Mouse (Mus musculus) heart, postnatal 36 days (tissue): ENCODE measurements around the gene Pttg1. TPM values are rescaled to one million over a fixed set of nuclear protein-coding genes. Genes with fewer than 3 reads are reported as not detected.

Source experiments
- DNase-seq, 2 experiments: peaks; one replicate each; pipeline ENCODE4 v3.0.0; 2021 to 2022
- intact Hi-C: fragments of 180-260 bp; cut with DNase I; formaldehyde crosslinking; loops from one replicate; pipeline ENCODE4 v1.15.1; 2025
- microRNA-seq, 2 experiments: library from miRNA; unstranded; fragments of <30 nt; microRNA quantifications; one replicate each; pipeline ENCODE4 v1.2.0; 2021; ENCODE audit warnings: borderline number of aligned reads in 2 of 2
- total RNA-seq, 2 experiments: library from RNA; stranded (reverse); gene quantifications; 2 replicates each; pipeline ENCODE4 v1.2.3; 2021

The Pttg1 gene
- total RNA-seq, 2 experiments from 2014 or later: 77.7 to 78.6 TPM

GRCm38 (mm10) chr11:43379911-43380485 is 46.1 kb downstream of the Pttg1 start:
- intact Hi-C loops: no loop called here
- DNase-seq: no peak

- intact Hi-C loops: no loop called here
- DNase-seq: no peak
Observed at GRCm38 (mm10) chr11:43379488-43379887, 46.6 kb downstream of the Pttg1 start.

GRCm38 (mm10) chr11:43377083-43377850 is 48.8 kb downstream of the Pttg1 start:
- no peak for DNase-seq
- intact Hi-C loops: no loop called here

- intact Hi-C loops: no loop called here
- DNase-seq: no peak
Observed at GRCm38 (mm10) chr11:43376598-43376997, 49.5 kb downstream of the Pttg1 start.

- intact Hi-C loops: no loop called here
- DNase-seq: no peak
Observed at GRCm38 (mm10) chr11:43374956-43375355, 51.1 kb downstream of the Pttg1 start.

- intact Hi-C loops: no loop called here
- DNase-seq: no peak
Observed at GRCm38 (mm10) chr11:43373367-43373766, 52.7 kb downstream of the Pttg1 start.

- no peak for DNase-seq
- intact Hi-C loops: no loop called here
Observed at GRCm38 (mm10) chr11:43371807-43372206, 54.2 kb downstream of the Pttg1 start.

Small RNA genes within 50 kb of the gene (microRNA-seq; reads per million reads assigned to microRNA genes)
- 1,990 to 2,467 reads per million in 2 experiments for gene Mir146

Other genes starting within 250 kb of the Pttg1 start
- 10 to 100 TPM; 27.4 to 31.4 TPM for gene Slu7, start 7.5 kb upstream of the Pttg1 start, total RNA-seq
- gene C1qtnf2, start 48.0 kb upstream of the Pttg1 start, total RNA-seq: 1 to 10 TPM; 5.5 to 6.2 TPM
- 1 to 10 TPM; 1.6 to 2.5 TPM for gene Ccnjl, start 102.5 kb upstream of the Pttg1 start, total RNA-seq
- gene 4933415A04Rik, start 160.8 kb upstream of the Pttg1 start, total RNA-seq: under 1 TPM; 0.39 to 0.60 TPM
- not detected for gene Fabp6, start 175.3 kb upstream of the Pttg1 start, total RNA-seq